Mouse (Mus musculus) cerebellum, adult 8-10 months (tissue): ENCODE measurements around the gene Wt1.

Experiments
- DNase-seq: peaks from one replicate; pipeline ENCODE4 v3.0.0; 2022

The Wt1 gene

DNA sequence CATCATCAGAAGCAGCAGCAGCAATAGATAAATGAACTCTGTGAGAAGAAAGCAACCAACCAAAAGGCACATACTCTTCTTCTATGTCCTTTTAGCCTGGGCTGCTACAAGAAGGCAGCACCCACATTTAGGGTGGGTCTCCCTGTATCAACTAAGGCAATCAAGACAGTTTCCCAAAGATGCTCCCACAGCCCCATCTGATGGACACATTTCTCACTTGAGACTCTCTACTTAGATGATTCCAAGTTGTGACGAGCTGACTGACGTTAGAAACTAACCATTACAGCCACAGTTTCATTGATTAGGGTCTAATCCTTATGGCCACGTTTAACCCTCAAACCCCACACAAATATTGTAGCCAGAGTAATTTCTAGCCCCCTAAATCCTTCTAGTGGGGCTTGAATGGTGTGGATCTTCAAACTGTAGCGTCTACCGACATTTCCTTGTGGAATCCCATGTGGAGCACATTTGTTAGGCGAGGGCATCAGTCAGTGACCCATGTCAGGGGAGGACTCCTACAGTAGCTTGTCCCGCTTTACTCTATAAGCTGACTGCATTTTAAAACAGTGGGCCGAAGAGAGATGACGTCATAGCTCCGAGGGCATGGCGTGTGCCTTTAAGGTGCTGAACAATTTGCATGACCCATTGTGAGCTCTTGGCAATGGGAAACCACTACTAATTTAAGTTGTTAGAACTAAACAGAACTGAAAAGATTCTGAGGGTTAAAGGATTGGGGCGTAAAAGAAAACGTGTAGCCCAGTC is 59.6 kb downstream of the Wt1 start:
- no peak for DNase-seq

- DNase-seq, result no peak
These were observed 60.3 kb downstream of the Wt1 start for GRCm38 (mm10) chr2:105186591-105186990.

DNA sequence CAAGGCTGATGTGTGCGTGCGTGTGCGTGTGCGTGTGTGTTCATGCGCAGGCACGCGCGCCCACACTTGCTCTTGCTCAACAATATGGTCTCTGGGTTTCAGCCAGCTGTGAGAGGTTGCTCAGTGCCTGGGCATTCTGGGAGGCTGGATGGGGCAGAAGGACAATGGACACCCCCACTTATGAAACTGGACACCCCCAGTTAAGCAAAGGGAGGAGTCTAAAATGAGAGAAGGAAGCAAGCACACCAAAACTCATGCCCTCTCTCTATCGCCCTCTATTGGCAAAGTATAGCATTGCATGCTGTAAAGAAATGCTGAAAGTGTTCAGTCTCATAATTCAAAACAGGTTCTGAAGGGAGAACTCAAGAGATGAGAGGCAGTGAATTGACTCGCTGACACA is 61.9 kb downstream of the Wt1 start:
- no peak for DNase-seq

- no peak for DNase-seq
These were observed 63.0 kb downstream of the Wt1 start for GRCm38 (mm10) chr2:105189352-105189751.

GRCm38 (mm10) chr2:105200152-105200551 is 73.8 kb downstream of the Wt1 start:
- no peak for DNase-seq

GRCm38 (mm10) chr2:105206563-105207174 is 80.3 kb downstream of the Wt1 start:
- DNase-seq, result no peak

DNA sequence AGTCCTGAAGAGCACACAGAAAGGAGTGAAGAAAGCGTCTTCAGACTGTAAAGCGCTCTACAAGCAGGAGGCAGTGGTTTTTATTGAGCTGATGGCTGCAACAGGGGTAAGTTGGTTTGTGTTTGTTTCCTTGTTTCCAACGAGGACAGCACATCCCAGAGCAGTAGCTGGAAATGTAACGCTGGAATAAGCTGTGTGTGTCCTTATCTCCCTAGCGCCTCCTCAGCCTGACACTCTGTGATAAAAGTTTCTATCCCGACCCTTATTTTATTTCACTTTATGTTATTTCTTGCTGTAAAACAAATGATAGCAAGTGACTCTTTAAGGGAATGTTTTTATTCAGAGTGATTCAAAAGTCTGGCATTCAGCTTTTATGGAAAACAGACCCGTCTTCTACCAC is 86.5 kb downstream of the Wt1 start:
- DNase-seq, result no peak

- no peak for DNase-seq
These were observed 89.6 kb downstream of the Wt1 start for GRCm38 (mm10) chr2:105215914-105216313.

DNA sequence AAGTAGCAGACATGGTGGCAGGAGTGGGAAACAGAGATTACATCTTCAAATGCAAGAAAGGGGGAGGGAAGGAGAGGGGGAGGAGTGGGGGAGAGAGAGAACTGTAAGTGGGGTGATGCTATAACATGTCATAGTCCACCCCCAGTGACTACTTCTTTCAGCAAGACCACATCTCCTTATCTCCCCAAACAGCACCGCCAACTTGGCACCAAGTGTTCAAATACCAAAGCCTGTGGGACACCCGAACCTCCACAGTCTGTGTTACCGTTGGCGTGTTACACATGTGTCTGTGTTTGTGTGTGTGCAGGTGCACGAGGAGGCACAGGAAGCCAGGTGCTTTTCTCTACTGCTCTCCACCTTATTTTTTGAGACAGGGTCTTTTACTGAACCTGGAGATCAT is 92.9 kb downstream of the Wt1 start:
- DNase-seq, result no peak

DNA sequence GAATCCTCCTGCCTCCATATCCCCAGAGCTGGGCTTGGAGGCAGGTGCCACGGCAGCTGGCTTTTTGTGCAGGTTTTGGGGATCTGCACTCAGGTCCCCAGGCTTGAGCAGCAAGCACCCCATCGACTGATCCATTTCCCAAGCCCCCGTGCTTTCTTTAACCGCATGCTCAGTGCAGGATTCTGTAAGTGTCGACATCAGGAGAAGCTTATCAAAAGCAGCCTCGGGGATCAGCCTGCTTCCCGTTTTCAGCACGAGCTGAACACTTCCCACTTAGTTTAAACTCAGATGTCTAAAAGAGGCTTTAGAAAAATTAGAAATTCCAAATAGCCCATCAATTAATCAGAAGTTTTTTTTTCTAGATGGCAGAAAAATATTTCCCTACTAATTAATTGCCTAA is 93.3 kb downstream of the Wt1 start:
- no peak for DNase-seq

DNA sequence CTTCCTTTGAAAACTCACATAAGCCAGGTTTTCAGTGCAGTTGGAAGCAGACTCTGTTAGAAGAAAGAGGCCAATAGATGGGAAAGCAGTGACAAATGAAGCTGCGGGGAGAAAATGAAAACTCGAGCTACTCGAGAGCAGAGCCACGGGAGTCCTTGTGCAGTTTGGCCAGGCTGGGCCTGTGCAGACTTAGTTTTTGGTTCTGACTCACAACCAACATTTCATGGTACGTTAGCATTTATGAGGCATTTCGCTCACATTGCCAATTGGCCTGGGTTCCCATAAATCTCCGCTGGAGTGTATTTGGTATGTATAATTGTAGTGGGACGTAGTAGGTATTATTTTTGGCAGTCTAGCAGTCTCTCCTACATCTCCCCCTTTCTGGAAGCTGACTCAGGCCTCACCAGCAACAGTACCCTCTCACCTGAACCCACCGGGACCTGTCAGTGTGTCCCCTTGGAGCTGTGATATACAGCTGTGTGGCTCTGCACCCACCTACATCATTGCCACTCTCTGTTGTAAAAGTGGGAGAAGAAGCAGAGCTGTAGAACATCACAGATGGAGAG is 94.5 kb downstream of the Wt1 start:
- no peak for DNase-seq
